Mouse (Mus musculus) spleen, postnatal 14 days (tissue): ENCODE data around the gene Ap4s1.

Source experiments
- DNase-seq, 2 experiments: peaks; one replicate each; pipeline ENCODE4 v3.0.0; 2021 to 2022; ENCODE audit warnings: low spot score in 2 of 2

Ap4s1 gene

DNA sequence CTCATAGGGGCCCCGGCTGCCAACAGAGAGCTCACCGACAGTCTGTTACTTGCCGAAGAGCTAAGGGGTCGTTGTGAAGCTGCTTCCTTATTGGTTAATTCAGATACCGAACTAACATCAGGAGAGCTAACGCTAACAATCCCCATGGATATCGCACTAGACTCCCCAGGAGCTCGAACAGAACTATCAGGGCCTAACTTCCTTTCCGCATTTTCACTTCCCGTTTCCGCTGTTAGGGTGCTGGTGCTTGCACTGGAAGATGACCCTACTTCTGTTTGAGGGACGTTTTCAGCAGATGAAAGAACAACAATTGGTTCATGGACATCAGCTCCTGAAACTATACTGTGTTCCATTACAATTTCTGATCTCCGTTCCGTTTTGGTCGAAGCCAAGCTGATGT lies 77.9 kb downstream of the Ap4s1 start:
- DNase-seq: no peak

- DNase-seq: no peak
These were observed 94.0 kb downstream of the Ap4s1 start for GRCm38 (mm10) chr12:51784842-51785241.
